Mouse (Mus musculus) hindbrain, embryonic 12.5 days (tissue): Measurements from ENCODE around the gene Xrcc4. TPM values are rescaled to one million over a fixed set of nuclear protein-coding genes. Genes with fewer than 3 reads are reported as not detected.

Experiments used
- ATAC-seq: fragments of 200-750 bp; cut with Nextera tagmentation; 2 replicates; pipeline ENCODE4 v1.8.0; 2017; ENCODE audit warnings: moderate TSS enrichment; ENCODE audit not compliant: low FRiP score
- H3K27ac ChIP-seq: fragments of 300-500 bp; sonication (generic); 2 replicates; pipeline ENCODE4 v1.5.1; 2016; ENCODE audit warnings: mild to moderate bottlenecking
- H3K27me3 ChIP-seq: fragments of 300-500 bp; sonication (generic); 2 replicates; pipeline ENCODE4 v1.6.1; 2016; ENCODE audit warnings: mild to moderate bottlenecking
- H3K36me3 ChIP-seq: fragments of 300-500 bp; sonication (generic); 2 replicates; pipeline ENCODE4 v1.6.1; 2016; ENCODE audit warnings: mild to moderate bottlenecking
- H3K4me1 ChIP-seq: fragments of 300-500 bp; sonication (generic); 2 replicates; pipeline ENCODE4 v1.6.1; 2016
- H3K4me2 ChIP-seq: fragments of 300-500 bp; sonication (generic); replicated peaks from 2 replicates; pipeline ENCODE4 v1.6.1; 2016; ENCODE audit warnings: mild to moderate bottlenecking
- H3K4me3 ChIP-seq: fragments of 300-500 bp; sonication (generic); 2 replicates; pipeline ENCODE4 v1.5.1; 2016; ENCODE audit warnings: mild to moderate bottlenecking
- H3K9ac ChIP-seq: fragments of 300-500 bp; sonication (generic); 2 replicates; pipeline ENCODE4 v1.6.1; 2016; ENCODE audit warnings: mild to moderate bottlenecking, moderate library complexity
- H3K9me3 ChIP-seq: fragments of 300-500 bp; sonication (generic); replicated peaks from 2 replicates; pipeline ENCODE4 v1.6.1; 2016; ENCODE audit warnings: mild to moderate bottlenecking
- WGBS: fragments of 180-500 bp; shearing (Covaris S2); methylation state at CpG from one replicate; pipeline ENCODE4 v1.1.7; 2016; 5-methylcytosine and 5-hydroxymethylcytosine counted together
- polyA plus RNA-seq: library from polyadenylated mRNA; unstranded; fragments of >200 nt; fragmentation: Nextera tagmentation; extraction: Ambion mirVana; gene quantifications from 2 replicates; pipeline ENCODE4 v1.2.1, GENCODE M21; 2016

Xrcc4 gene
- polyA plus RNA-seq, 1 experiment from 2014 or later, result 11.5 TPM

- H3K9me3 ChIP-seq, result no peaks in the 10 kb centered on the region
- H3K36me3 ChIP-seq, result no peaks in the 10 kb centered on the region
- 94% methylated on average over 5 of the region's 5 CpGs for WGBS
- no peaks in the 10 kb centered on the region for H3K27me3 ChIP-seq
- H3K27ac ChIP-seq, result no peak overlapping the region
- no peak overlapping the region for H3K9ac ChIP-seq
- no peak overlapping the region for H3K4me2 ChIP-seq
- no peak overlapping the region for H3K4me3 ChIP-seq
- no peaks in the 10 kb centered on the region for H3K4me1 ChIP-seq
- no peak for ATAC-seq
Observed at GRCm38 (mm10) chr13:89854139-89854538, 235.3 kb downstream of the Xrcc4 start.

- no peak for ATAC-seq
- H3K36me3 ChIP-seq, result no peaks in the 10 kb centered on the region
- no peaks in the 10 kb centered on the region for H3K4me1 ChIP-seq
- no peaks in the 10 kb centered on the region for H3K27me3 ChIP-seq
- H3K4me3 ChIP-seq, result no peak overlapping the region
- H3K9me3 ChIP-seq, result no peaks in the 10 kb centered on the region
- H3K4me2 ChIP-seq, result no peak overlapping the region
- no peak overlapping the region for H3K27ac ChIP-seq
- H3K9ac ChIP-seq, result no peak overlapping the region
- 89% methylated on average over 2 of the region's 2 CpGs for WGBS
Observed at GRCm38 (mm10) chr13:89850746-89851145, 238.7 kb downstream of the Xrcc4 start.

- Histone ChIP-seq H3K4me1 (no peaks in the 10 kb centered on the region), H3K4me3 (no peak overlapping the region), H3K4me2 (no peak overlapping the region), H3K9me3 (no peaks in the 10 kb centered on the region), H3K9ac (no peak overlapping the region), H3K27me3 (no peaks in the 10 kb centered on the region), H3K27ac (no peak overlapping the region), H3K36me3 (no peaks in the 10 kb centered on the region)
- 88% methylated on average over 1 of the region's 1 CpGs for WGBS
- ATAC-seq, result no peak
Observed at GRCm38 (mm10) chr13:89849955-89850354, 239.5 kb downstream of the Xrcc4 start.

- Histone ChIP-seq H3K36me3 (no peaks in the 10 kb centered on the region), H3K9me3 (no peaks in the 10 kb centered on the region), H3K4me3 (no peak overlapping the region), H3K4me1 (no peaks in the 10 kb centered on the region), H3K27me3 (no peaks in the 10 kb centered on the region), H3K27ac (no peak overlapping the region), H3K9ac (no peak overlapping the region), H3K4me2 (no peak overlapping the region)
- ATAC-seq, result no peak
- 89% methylated on average over 3 of the region's 3 CpGs for WGBS
Observed at GRCm38 (mm10) chr13:89838635-89839034, 250.8 kb downstream of the Xrcc4 start.

GRCm38 (mm10) chr13:89834485-89834884, 254.9 kb downstream of the Xrcc4 start:
- Histone ChIP-seq H3K4me2 (no peak overlapping the region), H3K9ac (no peak overlapping the region), H3K36me3 (no peaks in the 10 kb centered on the region), H3K4me1 (no peaks in the 10 kb centered on the region), H3K27ac (no peak overlapping the region), H3K27me3 (no peaks in the 10 kb centered on the region), H3K9me3 (no peaks in the 10 kb centered on the region), H3K4me3 (no peak overlapping the region)
- WGBS, result 74% methylated on average over 3 of the region's 3 CpGs
- no peak for ATAC-seq

GRCm38 (mm10) chr13:89833053-89833670, 256.2 kb downstream of the Xrcc4 start:
- Histone ChIP-seq H3K36me3 (no peaks in the 10 kb centered on the region), H3K27ac (0 out of 2 replicates have a peak overlapping the region, but pooled peaks have one; percentile 2), H3K9ac (no peak overlapping the region), H3K27me3 (no peaks in the 10 kb centered on the region), H3K9me3 (no peaks in the 10 kb centered on the region), H3K4me1 (no peaks in the 10 kb centered on the region), H3K4me3 (no peak overlapping the region), H3K4me2 (no peak overlapping the region)
- WGBS, result 65% methylated on average over 2 of the region's 2 CpGs
- no peak for ATAC-seq

GRCm38 (mm10) chr13:89828429-89828970, 260.9 kb downstream of the Xrcc4 start:
- H3K4me1 ChIP-seq, result no peaks in the 10 kb centered on the region
- H3K27me3 ChIP-seq, result no peaks in the 10 kb centered on the region
- no peak overlapping the region for H3K4me2 ChIP-seq
- WGBS, result 28% methylated on average over 3 of the region's 3 CpGs
- H3K9me3 ChIP-seq, result no peaks in the 10 kb centered on the region
- no peaks in the 10 kb centered on the region for H3K36me3 ChIP-seq
- no peak overlapping the region for H3K4me3 ChIP-seq
- ATAC-seq, result no peak
- no peak overlapping the region for H3K27ac ChIP-seq
- H3K9ac ChIP-seq, result no peak overlapping the region

- no peak overlapping the region for H3K9ac ChIP-seq
- no peaks in the 10 kb centered on the region for H3K36me3 ChIP-seq
- H3K9me3 ChIP-seq, result no peaks in the 10 kb centered on the region
- no peak for ATAC-seq
- H3K4me2 ChIP-seq, result no peak overlapping the region
- no peaks in the 10 kb centered on the region for H3K27me3 ChIP-seq
- no peaks in the 10 kb centered on the region for H3K4me1 ChIP-seq
- H3K4me3 ChIP-seq, result no peak overlapping the region
- WGBS, result 76% methylated on average over 2 of the region's 2 CpGs
- no peak overlapping the region for H3K27ac ChIP-seq
Observed at GRCm38 (mm10) chr13:89827838-89828237, 261.6 kb downstream of the Xrcc4 start.

- 80% methylated on average over 2 of the region's 2 CpGs for WGBS
- Histone ChIP-seq H3K4me3 (no peak overlapping the region), H3K4me2 (no peak overlapping the region), H3K36me3 (no peaks in the 10 kb centered on the region), H3K9me3 (no peaks in the 10 kb centered on the region), H3K4me1 (no peaks in the 10 kb centered on the region), H3K27ac (no peak overlapping the region), H3K9ac (no peak overlapping the region), H3K27me3 (no peaks in the 10 kb centered on the region)
- no peak for ATAC-seq
Observed at GRCm38 (mm10) chr13:89814543-89814942, 274.9 kb downstream of the Xrcc4 start.

GRCm38 (mm10) chr13:89812169-89812568, 277.2 kb downstream of the Xrcc4 start:
- Histone ChIP-seq H3K4me3 (no peak overlapping the region), H3K4me1 (no peaks in the 10 kb centered on the region), H3K4me2 (no peak overlapping the region), H3K9me3 (no peaks in the 10 kb centered on the region), H3K36me3 (no peaks in the 10 kb centered on the region), H3K27me3 (no peaks in the 10 kb centered on the region), H3K27ac (no peak overlapping the region), H3K9ac (no peak overlapping the region)
- WGBS, result 89% methylated on average over 2 of the region's 2 CpGs
- no peak for ATAC-seq

- Histone ChIP-seq H3K27ac (no peak overlapping the region), H3K4me3 (no peak overlapping the region)
Observed at GRCm38 (mm10) chr13:89809024-89809423, 280.4 kb downstream of the Xrcc4 start.

GRCm38 (mm10) chr13:89801901-89802300, 287.5 kb downstream of the Xrcc4 start:
- H3K36me3 ChIP-seq, result no peaks in the 10 kb centered on the region
- no peak overlapping the region for H3K27ac ChIP-seq
- 78% methylated on average over 2 of the region's 2 CpGs for WGBS
- no peak overlapping the region for H3K9ac ChIP-seq
- no peak for ATAC-seq
- H3K27me3 ChIP-seq, result no peaks in the 10 kb centered on the region
- no peak overlapping the region for H3K4me3 ChIP-seq
- 0 out of 2 replicates have a peak, but pooled peaks cover 2% of the 10 kb centered on the region for H3K4me1 ChIP-seq
- H3K4me2 ChIP-seq, result no peak overlapping the region
- H3K9me3 ChIP-seq, result no peaks in the 10 kb centered on the region

More at GRCm38 (mm10) chr13:89809024-89809423, 280.4 kb downstream of the Xrcc4 start:
- H3K36me3 ChIP-seq, result no peaks in the 10 kb centered on the region
- H3K9ac ChIP-seq, result no peak overlapping the region
- H3K9me3 ChIP-seq, result no peaks in the 10 kb centered on the region
- no peak for ATAC-seq
- H3K27me3 ChIP-seq, result no peaks in the 10 kb centered on the region
- H3K4me2 ChIP-seq, result no peak overlapping the region
- no peaks in the 10 kb centered on the region for H3K4me1 ChIP-seq

- Histone ChIP-seq H3K9me3 (no peaks in the 10 kb centered on the region), H3K27ac (no peak overlapping the region), H3K36me3 (no peaks in the 10 kb centered on the region), H3K27me3 (no peaks in the 10 kb centered on the region), H3K9ac (no peak overlapping the region), H3K4me2 (no peak overlapping the region), H3K4me1 (0 out of 2 replicates have a peak, but pooled peaks cover 2% of the 10 kb centered on the region), H3K4me3 (no peak overlapping the region)
- WGBS, result 20% methylated on average over 3 of the region's 3 CpGs
- ATAC-seq, result peak; percentile 97
Observed at GRCm38 (mm10) chr13:89797721-89798120, 291.7 kb downstream of the Xrcc4 start.
